Mouse (Mus musculus) megakaryocyte, embryonic 14.5 days (primary cell): ENCODE measurements around the gene Man1a2.

Experiments
- FLI1 ChIP-seq: IDR thresholded peaks from 2 replicates; pipeline ENCODE4 v1.6.1; 2012; ENCODE audit warnings: low read length, inconsistent platforms, mixed read lengths
- GATA1 ChIP-seq: IDR thresholded peaks from 3 replicates; pipeline ENCODE4 v1.6.1; 2012; ENCODE audit warnings: mixed read lengths, low read length, inconsistent platforms, borderline replicate concordance

DNA sequence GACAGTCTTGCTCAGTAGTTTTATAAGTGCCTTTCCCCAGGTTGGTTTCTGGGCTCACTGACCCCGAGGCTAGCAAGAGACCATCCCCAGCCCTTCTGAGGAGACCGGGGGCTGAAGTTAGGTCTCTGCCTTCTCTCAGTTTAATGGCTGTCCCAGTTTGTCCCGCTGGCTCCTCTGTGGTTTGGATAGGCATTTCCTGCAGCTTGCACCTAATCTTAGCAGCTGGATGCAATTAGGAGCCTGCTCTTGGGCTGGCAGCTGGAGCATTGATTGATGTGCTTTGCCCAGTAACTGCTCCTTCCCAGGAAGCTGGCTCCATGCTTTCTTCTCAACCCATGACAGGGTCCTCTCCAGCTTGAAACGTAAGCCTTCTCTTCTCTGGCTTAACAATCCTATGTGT lies 26.2 kb upstream of the Man1a2 start:
- TF ChIP-seq GATA1, result no peak
- TF ChIP-seq FLI1, result no peak
